Comparison of ENCODE assay signal across 8 mouse cellular contexts in the genomic region with DNA sequence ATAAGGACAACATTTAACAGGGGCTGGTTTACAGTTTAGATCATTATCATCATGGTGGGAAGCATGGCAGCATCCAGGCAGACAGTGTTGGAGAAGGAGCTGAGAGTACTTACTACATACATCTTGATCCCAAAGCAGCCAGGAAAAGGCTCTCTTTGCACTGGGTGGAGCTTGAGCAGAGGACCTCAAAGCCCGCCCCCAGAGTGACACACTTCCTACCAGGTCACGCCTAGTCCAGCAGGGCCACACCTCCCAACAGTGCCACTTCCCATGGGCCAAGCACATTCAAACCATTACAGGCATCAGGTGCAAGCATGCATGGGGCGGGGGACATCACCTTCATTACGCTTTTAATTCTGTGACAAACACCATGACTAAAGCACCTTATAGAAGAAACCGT. TPM values are rescaled to one million over a fixed set of nuclear protein-coding genes. Genes with fewer than 3 reads are reported as not detected.
DNase-seq lines count a peak whose midpoint lies in the region.

No protein-coding gene starts in this region.

- peak; percentile 39 to 54 for DNase-seq in heart, adult 18-20 months
- DNase-seq in heart, adult 8-10 months (ENCODE audit: low spot score), result no peak
- DNase-seq in adrenal gland, postnatal 36 days, result peak; percentile 78 to 82
- peak; percentile 83 for DNase-seq in kidney, adult 9 months
- DNase-seq in lung, postnatal 4 days, result peak; percentile 79
- no peak for DNase-seq in layer of hippocampus, adult 8-10 months (ENCODE audit: low spot score in 2 of 2)
- DNase-seq in urinary bladder, postnatal 25 days (ENCODE audit: low spot score), result no peak
- no peak for DNase-seq in layer of hippocampus, adult 9-10 months (ENCODE audit: low spot score)

RNA-seq across cellular contexts. Expression of a gene that starts 2.2 kb away (rescaled TPM):
- total RNA-seq in heart, adult 18-20 months (2021), result 10 to 100 TPM; 42.3 to 45.0 TPM
- 10 to 100 TPM; 41.2 to 44.5 (median 43.4) TPM for total RNA-seq in heart, adult 8-10 months (2022)
- 10 to 100 TPM; 80.3 to 99.6 TPM for total RNA-seq in adrenal gland, postnatal 36 days (2021)
- 100 to 1,000 TPM; 136 to 163 (median 147) TPM for total RNA-seq in layer of hippocampus, adult 8-10 months (2022)

RNA-seq across cellular contexts. Expression of a gene that starts 10.7 kb away (rescaled TPM):
- 10 to 100 TPM; 11.7 to 14.3 TPM for total RNA-seq in heart, adult 18-20 months (2021)
- 10 to 100 TPM; 13.3 to 24.1 (median 19.8) TPM for total RNA-seq in heart, adult 8-10 months (2022)
- 10 to 100 TPM; 53.2 to 64.6 TPM for total RNA-seq in adrenal gland, postnatal 36 days (2021)
- total RNA-seq in layer of hippocampus, adult 8-10 months (2022), result 10 to 100 TPM; 43.7 to 56.4 (median 51.3) TPM

RNA-seq across cellular contexts. Expression of a gene that starts 42.3 kb away (rescaled TPM):
- 1 to 10 TPM; 2.5 to 2.6 TPM for total RNA-seq in heart, adult 18-20 months (2021)
- total RNA-seq in heart, adult 8-10 months (2022), result 1 to 10 TPM; 2.2 to 5.3 (median 3.6) TPM
- 10 to 100 TPM in 1 of 2 experiments, 1 to 10 TPM in 1; 9.9 to 16.6 TPM for total RNA-seq in adrenal gland, postnatal 36 days (2021)
- 10 to 100 TPM; 56.6 to 73.2 (median 69.8) TPM for total RNA-seq in layer of hippocampus, adult 8-10 months (2022)

RNA-seq across cellular contexts. Expression of a gene that starts 42.5 kb away (rescaled TPM):
- total RNA-seq in heart, adult 18-20 months (2021), result 1 to 10 TPM; 7.5 to 8.0 TPM
- total RNA-seq in heart, adult 8-10 months (2022), result 1 to 10 TPM; 3.8 to 6.0 (median 5.4) TPM
- 10 to 100 TPM; 19.4 to 20.1 TPM for total RNA-seq in adrenal gland, postnatal 36 days (2021)
- 10 to 100 TPM; 13.8 to 18.0 (median 15.0) TPM for total RNA-seq in layer of hippocampus, adult 8-10 months (2022)

RNA-seq across cellular contexts. Expression of a gene that starts 53.7 kb away (rescaled TPM):
- 10 to 100 TPM; 28.6 to 28.7 TPM for total RNA-seq in heart, adult 18-20 months (2021)
- total RNA-seq in heart, adult 8-10 months (2022), result 10 to 100 TPM; 25.0 to 33.0 (median 31.5) TPM
- 10 to 100 TPM; 51.4 to 55.6 TPM for total RNA-seq in adrenal gland, postnatal 36 days (2021)
- 10 to 100 TPM; 43.3 to 60.0 (median 50.2) TPM for total RNA-seq in layer of hippocampus, adult 8-10 months (2022)

Comparison
In these comparisons a context has a peak if more than half of its experiments do, and no peak if none do; other contexts are left out.
1. DNase-seq: peak in heart, adult 18-20 months (2 of 2), adrenal gland, postnatal 36 days (2 of 2), kidney, adult 9 months (single experiment) and lung, postnatal 4 days (2 of 2); none in heart, adult 8-10 months (single experiment), layer of hippocampus, adult 8-10 months (0 of 2), urinary bladder, postnatal 25 days (single experiment) and layer of hippocampus, adult 9-10 months (single experiment).